12 mouse cellular contexts compared by ENCODE assay signal in genomic region chr3:100482971-100483610, GRCm38 (mm10). TPM values are rescaled to one million over a fixed set of nuclear protein-coding genes. Genes with fewer than 3 reads are reported as not detected.
DNase-seq lines count a peak whose midpoint lies in the region; ATAC-seq and TF ChIP-seq lines count a peak whose summit lies in the region.
"Had no signal": no experiment of that assay in that cellular context is flagged by ENCODE, and none has a peak within 500 bp of the region (broad histone marks: within the 10 kb centered on the region; RNA-seq: fewer than 3 reads in every experiment).

No protein-coding gene starts in this region.

- no peak for DNase-seq in heart, adult 18-20 months
- peak; percentile 91 for DNase-seq in MEL (ENCODE audit: low read depth, low spot score)
- no peak for DNase-seq in layer of hippocampus, adult 18-20 months (ENCODE audit: low spot score in 2 of 2)
- no peak for DNase-seq in gastrocnemius, postnatal 10 days
- DNase-seq: kidney, postnatal 4 days; thymus, adult 2 months had no signal

- no peaks in the 10 kb centered on the region for H3K9me3 ChIP-seq in heart, embryonic 13.5 days
- no peaks in the 10 kb centered on the region for H3K9me3 ChIP-seq in MEL (replicated peaks; ENCODE audit: insufficient read depth, low read length)
- no peaks in the 10 kb centered on the region for H3K9me3 ChIP-seq in intestine, embryonic 16.5 days (ENCODE audit: control insufficient read depth, low read length)
- H3K9me3 ChIP-seq in hindbrain, embryonic 13.5 days = no peaks in the 10 kb centered on the region
- H3K9me3 ChIP-seq: midbrain, embryonic 15.5 days had no signal

- H3K4me1 ChIP-seq in heart, embryonic 13.5 days = peaks cover 14% of the 10 kb centered on the region
- H3K4me1 ChIP-seq in MEL (ENCODE audit: control insufficient read depth in 1 of 2, insufficient read depth in 2 of 2, low read length in 2 of 2) = peaks cover 10 to 27% of the 10 kb centered on the region in 2 experiments
- H3K4me1 ChIP-seq in intestine, embryonic 16.5 days (ENCODE audit: control insufficient read depth, insufficient read depth, low read length) = peaks cover 6% of the 10 kb centered on the region
- H3K4me1 ChIP-seq in hindbrain, embryonic 13.5 days (replicated peaks) = peaks cover 2% of the 10 kb centered on the region

- WGBS in heart, embryonic 13.5 days = 60% methylated on average over 5 of the region's 5 CpGs
- WGBS in intestine, embryonic 16.5 days = 72% methylated on average over 5 of the region's 5 CpGs
- 90% methylated on average over 5 of the region's 5 CpGs for WGBS in hindbrain, embryonic 13.5 days

- TF ChIP-seq RAD21 in MEL (IDR thresholded peaks at IDR 0.05; ENCODE audit: low read depth, low read length) = no peak

- H3K27me3 ChIP-seq in heart, embryonic 13.5 days (replicated peaks) = peaks cover 29% of the 10 kb centered on the region
- H3K27me3 ChIP-seq in MEL (ENCODE audit: control insufficient read depth in 1 of 2, insufficient read depth in 2 of 2, low read length in 2 of 2) = no peaks in the 10 kb centered on the region
- H3K27me3 ChIP-seq in intestine, embryonic 16.5 days (replicated peaks; ENCODE audit: control insufficient read depth, insufficient read depth, low read length) = peaks cover 16% of the 10 kb centered on the region
- H3K27me3 ChIP-seq in hindbrain, embryonic 13.5 days = peaks cover 35% of the 10 kb centered on the region

- H3K79me2 ChIP-seq in MEL (ENCODE audit: control insufficient read depth, insufficient read depth, low read length, poor library complexity) = no peaks in the 10 kb centered on the region; the same call in 1 of the 2 replicates

- TF ChIP-seq EP300 in MEL (IDR thresholded peaks at IDR 0.05; ENCODE audit: low read depth in 1 of 2, low read length in 2 of 2) = peak; percentile 83 to 86

- ATAC-seq in heart, embryonic 13.5 days (ENCODE audit: extremely low read depth, insufficient number of reproducible peaks, low FRiP score, low TSS enrichment) = peak; percentile 23; the same call in 1 of the 2 replicates
- ATAC-seq in intestine, embryonic 16.5 days = peak; percentile 75
- ATAC-seq in megakaryocyte-erythroid progenitor cell, adult 5-6 weeks (replicated peaks; ENCODE audit: low FRiP score, low TSS enrichment, poor library complexity, severe bottlenecking) = peak; percentile 80
- no peak for ATAC-seq in hindbrain, embryonic 13.5 days (ENCODE audit: low FRiP score)
- ATAC-seq: hindbrain, embryonic 16.5 days; midbrain, embryonic 15.5 days had no signal

- H3K27ac ChIP-seq in heart, embryonic 13.5 days (replicated peaks) = peak overlapping the region; percentile 70; the same call in 1 of the 2 replicates
- H3K27ac ChIP-seq in MEL (ENCODE audit: control insufficient read depth, low read depth, low read length) = peak overlapping the region; percentile 83
- H3K27ac ChIP-seq in intestine, embryonic 16.5 days (ENCODE audit: low read length) = no peak overlapping the region
- no peak overlapping the region for H3K27ac ChIP-seq in hindbrain, embryonic 13.5 days
- H3K27ac ChIP-seq: midbrain, embryonic 15.5 days had no signal

- H3K4me3 ChIP-seq in heart, embryonic 13.5 days = peak overlapping the region; percentile 34
- peak overlapping the region; percentile 32 to 42 for H3K4me3 ChIP-seq in MEL (ENCODE audit: control insufficient read depth in 1 of 2, insufficient read depth in 1 of 2, low read depth in 2 of 2, low read length in 2 of 2)
- H3K4me3 ChIP-seq in intestine, embryonic 16.5 days (ENCODE audit: low read length) = no peak overlapping the region
- H3K4me3 ChIP-seq in hindbrain, embryonic 13.5 days = no peak overlapping the region
- H3K4me3 ChIP-seq: midbrain, embryonic 15.5 days had no signal

- 0 out of 4 replicates have a peak, but pooled peaks of 1 of the 2 experiments have one; percentile 15 for TF ChIP-seq POLR2A in MEL (IDR thresholded peaks at IDR 0.05; ENCODE audit: control insufficient read depth in 1 of 2, insufficient read depth in 1 of 2, low read depth in 1 of 2, low read length in 2 of 2, poor library complexity in 1 of 2)

- H3K36me3 ChIP-seq in heart, embryonic 13.5 days = no peaks in the 10 kb centered on the region
- peaks cover 0 to 12% of the 10 kb centered on the region in 2 experiments; a peak in 2 of 4 replicates for H3K36me3 ChIP-seq in MEL (ENCODE audit: control insufficient read depth in 1 of 2, insufficient read depth in 2 of 2, low read length in 2 of 2)
- H3K36me3 ChIP-seq in intestine, embryonic 16.5 days (ENCODE audit: control insufficient read depth, insufficient read depth, low read length) = no peaks in the 10 kb centered on the region
- no peaks in the 10 kb centered on the region for H3K36me3 ChIP-seq in hindbrain, embryonic 13.5 days
- H3K36me3 ChIP-seq: midbrain, embryonic 15.5 days had no signal

- TF ChIP-seq CTCF in MEL (IDR thresholded peaks at IDR 0.05 in 2 of 3, conservative IDR thresholded peaks at IDR 0.05 in 1 of 3; ENCODE audit: control insufficient read depth in 1 of 3, insufficient read depth in 1 of 3, low read depth in 2 of 3, low read length in 3 of 3, poor library complexity in 1 of 3, severe bottlenecking in 1 of 3) = no peak

- H3K9ac ChIP-seq in heart, embryonic 13.5 days = peak overlapping the region; percentile 16; the same call in 1 of the 2 replicates
- peak overlapping the region; percentile 39 for H3K9ac ChIP-seq in MEL (ENCODE audit: control insufficient read depth, low read depth, low read length, poor library complexity, severe bottlenecking)
- H3K9ac ChIP-seq in intestine, embryonic 16.5 days (ENCODE audit: low read depth, low read length) = no peak overlapping the region
- no peak overlapping the region for H3K9ac ChIP-seq in hindbrain, embryonic 13.5 days
- H3K9ac ChIP-seq: midbrain, embryonic 15.5 days had no signal

- H3K4me2 ChIP-seq in heart, embryonic 13.5 days = peak overlapping the region; percentile 100
- H3K4me2 ChIP-seq in intestine, embryonic 16.5 days (ENCODE audit: low read depth, low read length) = no peak overlapping the region
- no peak overlapping the region for H3K4me2 ChIP-seq in hindbrain, embryonic 13.5 days
- H3K4me2 ChIP-seq: midbrain, embryonic 15.5 days had no signal

TF ChIP-seq in MEL, 35 proteins besides CTCF, POLR2A, EP300 and RAD21:
- TF ChIP-seq TBP (IDR thresholded peaks at IDR 0.05; ENCODE audit: low read depth, low read length) (peak; percentile 81; the same call in 1 of the 2 replicates), MYC (IDR thresholded peaks at IDR 0.05; ENCODE audit: low read depth, low read length) (no peak), ELF1 (IDR thresholded peaks at IDR 0.05; ENCODE audit: low read depth, low read length) (no peak), HCFC1 (IDR thresholded peaks at IDR 0.05; ENCODE audit: low read depth, low read length) (no peak; the same call in 1 of the 2 replicates), SIN3A (IDR thresholded peaks at IDR 0.05; ENCODE audit: low read length) (peak; percentile 39), KAT2A (conservative IDR thresholded peaks at IDR 0.05; ENCODE audit: low read depth, low read length) (no peak), GATA1 (IDR thresholded peaks at IDR 0.05; ENCODE audit: low read depth, low read length) (peak; percentile 96), E2F4 (IDR thresholded peaks at IDR 0.05; ENCODE audit: borderline replicate concordance, low read depth, low read length) (no peak), ZKSCAN1 (IDR thresholded peaks at IDR 0.05; ENCODE audit: low read depth, low read length) (0 out of 2 replicates have a peak, but pooled peaks have one; percentile 27), RCOR1 (IDR thresholded peaks at IDR 0.05; ENCODE audit: low read depth, low read length) (0 out of 2 replicates have a peak, but pooled peaks have one; percentile 33), ETS1 (IDR thresholded peaks at IDR 0.05; ENCODE audit: low read depth, low read length) (peak; percentile 81), POLR2AphosphoS2 (IDR thresholded peaks at IDR 0.05; ENCODE audit: low read length) (no peak), TAL1 (IDR thresholded peaks at IDR 0.05; ENCODE audit: low read length) (peak; percentile 81), MEF2A (IDR thresholded peaks at IDR 0.05; ENCODE audit: extremely low read depth, insufficient replicate concordance, low read depth, low read length, poor library complexity, severe bottlenecking) (no peak), UBTF (IDR thresholded peaks at IDR 0.05; ENCODE audit: borderline replicate concordance, insufficient read depth, low read depth, low read length) (no peak), MAX (IDR thresholded peaks at IDR 0.05; ENCODE audit: low read length) (peak; percentile 33; the same call in 1 of the 2 replicates), MYB (IDR thresholded peaks at IDR 0.05; ENCODE audit: low read depth, low read length) (no peak), TCF12 (IDR thresholded peaks at IDR 0.05; ENCODE audit: low read depth, low read length) (peak; percentile 85)

RNA-seq across cellular contexts. Expression of gene Tent5c, which starts 6.0 kb away (rescaled TPM):
- 17.4 and 31.3 TPM in 2 replicates for polyA plus RNA-seq in heart, embryonic 13.5 days (2015; fragmentation: Nextera tagmentation; extraction: Ambion mirVana)
- total RNA-seq in heart, adult 18-20 months (2021) = 10 to 100 TPM; 24.2 to 25.7 TPM
- total RNA-seq in MEL (2012; rRNA removed) = 2.0 and 3.5 TPM in 2 replicates
- polyA plus RNA-seq in MEL (2012; ENCODE audit: insufficient read depth in 1 of 2, insufficient read length in 2 of 2, low read depth in 1 of 2, low replicate concordance in 2 of 2, missing spikeins in 1 of 2) = 1 to 10 TPM in 1 of 2 experiments, not detected in 1; 3.6 TPM
- polyA plus RNA-seq in intestine, embryonic 16.5 days (2015; fragmentation: Nextera tagmentation; extraction: Ambion mirVana) = 8.9 and 9.9 TPM in 2 replicates
- 6.6 and 7.5 TPM in 2 replicates for total RNA-seq in megakaryocyte-erythroid progenitor cell, adult 5-6 weeks (2014; fragmentation: Nextera tagmentation)
- 3.0 and 13.1 TPM in 2 replicates for total RNA-seq in megakaryocyte-erythroid progenitor cell, adult 5-6 weeks (2017)
- total RNA-seq in layer of hippocampus, adult 18-20 months (2021) = 1 to 10 TPM; 2.4 to 2.8 TPM
- polyA plus RNA-seq in hindbrain, embryonic 13.5 days (2015; fragmentation: Nextera tagmentation; extraction: Ambion mirVana) = 3.6 and 4.3 TPM in 2 replicates
- 1 to 10 TPM; 6.0 to 8.8 TPM for total RNA-seq in gastrocnemius, postnatal 10 days (2021)

Comparison
In these comparisons a context has a peak if more than half of its experiments do, and no peak if none do; other contexts are left out.
1. H3K27ac ChIP-seq: peak in heart, embryonic 13.5 days (single experiment) and MEL (single experiment); none in intestine, embryonic 16.5 days (single experiment) and hindbrain, embryonic 13.5 days (single experiment).
2. H3K4me3 ChIP-seq: peak in heart, embryonic 13.5 days (single experiment) and MEL (2 of 2); none in intestine, embryonic 16.5 days (single experiment) and hindbrain, embryonic 13.5 days (single experiment).
3. H3K9ac ChIP-seq: peak in heart, embryonic 13.5 days (single experiment) and MEL (single experiment); none in intestine, embryonic 16.5 days (single experiment) and hindbrain, embryonic 13.5 days (single experiment).